Mouse (Mus musculus): ENCODE data around the gene Ms4a15. TPM values are rescaled to one million over a fixed set of nuclear protein-coding genes. Genes with fewer than 3 reads are reported as not detected.

Ms4a15 gene
- polyA plus RNA-seq, 1 experiment from 2014 or later: 0.15 TPM

- ATAC-seq (ENCODE audit: insufficient number of reproducible peaks, insufficient read depth, low FRiP score, low read depth): no peak
- H3K4me3 ChIP-seq (ENCODE audit: control insufficient read depth in 1 of 2, insufficient read depth in 1 of 2, low read depth in 1 of 2, low read length in 2 of 2): no peak overlapping the region
- peaks cover 8% of the 10 kb centered on the region for H3K9me3 ChIP-seq (ENCODE audit: control insufficient read depth, low read length)
- H3K27ac ChIP-seq (replicated peaks in 1 of 2; ENCODE audit: control insufficient read depth in 1 of 2, insufficient read depth in 1 of 2, low read depth in 2 of 2, low read length in 2 of 2): no peak overlapping the region
- peaks cover 0 to 3% of the 10 kb centered on the region in 2 experiments; a peak in 3 of 4 replicates for H3K4me1 ChIP-seq (ENCODE audit: control insufficient read depth in 2 of 2, insufficient read depth in 2 of 2, low read length in 2 of 2)
- no peak overlapping the region for H3K9ac ChIP-seq (ENCODE audit: low read length)
- 44% methylated on average over 4 of the region's 4 CpGs for WGBS
- H3K4me2 ChIP-seq (ENCODE audit: low read length): no peak overlapping the region
- H3K27me3 ChIP-seq (ENCODE audit: control insufficient read depth, insufficient read depth, low read length): no peaks in the 10 kb centered on the region
- no peaks in the 10 kb centered on the region for H3K36me3 ChIP-seq (ENCODE audit: control insufficient read depth, insufficient read depth, low read length)
Observed at GRCm38 (mm10) chr19:10976318-10976717, 16.7 kb downstream of the Ms4a15 start.

GRCm38 (mm10) chr19:10975187-10975586, 17.9 kb downstream of the Ms4a15 start:
- H3K9ac ChIP-seq (ENCODE audit: low read length): no peak overlapping the region
- no peaks in the 10 kb centered on the region for H3K36me3 ChIP-seq (ENCODE audit: control insufficient read depth, insufficient read depth, low read length)
- 71% methylated on average over 2 of the region's 2 CpGs for WGBS
- H3K9me3 ChIP-seq (ENCODE audit: control insufficient read depth, low read length): peaks cover 8% of the 10 kb centered on the region
- H3K27me3 ChIP-seq (ENCODE audit: control insufficient read depth, insufficient read depth, low read length): no peaks in the 10 kb centered on the region
- H3K4me3 ChIP-seq (ENCODE audit: control insufficient read depth in 1 of 2, insufficient read depth in 1 of 2, low read depth in 1 of 2, low read length in 2 of 2): no peak overlapping the region
- no peak overlapping the region for H3K4me2 ChIP-seq (ENCODE audit: low read length)
- ATAC-seq (ENCODE audit: insufficient number of reproducible peaks, insufficient read depth, low FRiP score, low read depth): no peak
- peaks cover 0 to 3% of the 10 kb centered on the region in 2 experiments; a peak in 3 of 4 replicates for H3K4me1 ChIP-seq (ENCODE audit: control insufficient read depth in 2 of 2, insufficient read depth in 2 of 2, low read length in 2 of 2)
- no peak overlapping the region for H3K27ac ChIP-seq (replicated peaks in 1 of 2; ENCODE audit: control insufficient read depth in 1 of 2, insufficient read depth in 1 of 2, low read depth in 2 of 2, low read length in 2 of 2)

GRCm38 (mm10) chr19:10974238-10974865, 18.7 kb downstream of the Ms4a15 start, which contains the start of gene Ms4a10:
Gene Ms4a10, minus strand, starts transcription at chr19:10974670.
- H3K27me3 ChIP-seq (ENCODE audit: control insufficient read depth, insufficient read depth, low read length): no peaks in the 10 kb centered on the region
- no peak within 1 kb of the TSS for H3K9ac ChIP-seq (ENCODE audit: low read length)
- ATAC-seq (ENCODE audit: insufficient number of reproducible peaks, insufficient read depth, low FRiP score, low read depth): no peak

DNA sequence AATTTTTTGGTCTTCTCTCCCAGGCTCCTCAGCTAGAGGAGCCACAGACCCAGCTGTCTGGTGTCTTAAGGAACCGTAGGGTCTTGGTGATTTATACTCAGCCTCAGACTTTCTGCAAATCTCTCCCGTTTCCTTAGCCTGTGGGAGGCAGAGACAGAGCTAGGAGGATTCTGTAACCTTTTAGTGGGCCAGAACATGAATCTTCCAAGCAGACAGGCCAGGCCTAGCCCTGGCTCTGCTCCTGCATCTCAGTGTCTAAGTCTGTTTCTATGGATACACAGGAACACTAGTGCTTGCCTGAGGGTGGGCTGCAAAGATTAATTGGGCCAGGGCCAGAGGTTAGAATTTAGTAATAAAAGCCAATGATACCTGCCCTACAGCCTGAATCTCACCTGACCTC, 19.9 kb downstream of the Ms4a15 start:
- peaks cover 8% of the 10 kb centered on the region for H3K9me3 ChIP-seq (ENCODE audit: control insufficient read depth, low read length)
- H3K9ac ChIP-seq (ENCODE audit: low read length): no peak overlapping the region
- no peak overlapping the region for H3K4me3 ChIP-seq (ENCODE audit: control insufficient read depth in 1 of 2, insufficient read depth in 1 of 2, low read depth in 1 of 2, low read length in 2 of 2)
- no peaks in the 10 kb centered on the region for H3K27me3 ChIP-seq (ENCODE audit: control insufficient read depth, insufficient read depth, low read length)
- no peak for ATAC-seq (ENCODE audit: insufficient number of reproducible peaks, insufficient read depth, low FRiP score, low read depth)
- no peak overlapping the region for H3K27ac ChIP-seq (replicated peaks in 1 of 2; ENCODE audit: control insufficient read depth in 1 of 2, insufficient read depth in 1 of 2, low read depth in 2 of 2, low read length in 2 of 2)
- WGBS: 56% methylated on average over 2 of the region's 2 CpGs
- no peak overlapping the region for H3K4me2 ChIP-seq (ENCODE audit: low read length)
- H3K4me1 ChIP-seq (ENCODE audit: control insufficient read depth in 2 of 2, insufficient read depth in 2 of 2, low read length in 2 of 2): no peaks in the 10 kb centered on the region
- no peaks in the 10 kb centered on the region for H3K36me3 ChIP-seq (ENCODE audit: control insufficient read depth, insufficient read depth, low read length)

More at GRCm38 (mm10) chr19:10974238-10974865, 18.7 kb downstream of the Ms4a15 start, which contains the start of gene Ms4a10:
- Histone ChIP-seq H3K27ac (replicated peaks in 1 of 2; ENCODE audit: control insufficient read depth in 1 of 2, insufficient read depth in 1 of 2, low read depth in 2 of 2, low read length in 2 of 2) (no peak within 1 kb of the TSS), H3K9me3 (ENCODE audit: control insufficient read depth, low read length) (peaks cover 8% of the 10 kb centered on the region), H3K4me3 (ENCODE audit: control insufficient read depth in 1 of 2, insufficient read depth in 1 of 2, low read depth in 1 of 2, low read length in 2 of 2) (no peak within 1 kb of the TSS), H3K36me3 (ENCODE audit: control insufficient read depth, insufficient read depth, low read length) (no peaks in the 10 kb centered on the region), H3K4me1 (ENCODE audit: control insufficient read depth in 2 of 2, insufficient read depth in 2 of 2, low read length in 2 of 2) (no peaks in the 10 kb centered on the region; a peak in 3 of 4 replicates), H3K4me2 (ENCODE audit: low read length) (no peak within 1 kb of the TSS)
- WGBS: 23% methylated on average over 4 of the region's 4 CpGs

DNA sequence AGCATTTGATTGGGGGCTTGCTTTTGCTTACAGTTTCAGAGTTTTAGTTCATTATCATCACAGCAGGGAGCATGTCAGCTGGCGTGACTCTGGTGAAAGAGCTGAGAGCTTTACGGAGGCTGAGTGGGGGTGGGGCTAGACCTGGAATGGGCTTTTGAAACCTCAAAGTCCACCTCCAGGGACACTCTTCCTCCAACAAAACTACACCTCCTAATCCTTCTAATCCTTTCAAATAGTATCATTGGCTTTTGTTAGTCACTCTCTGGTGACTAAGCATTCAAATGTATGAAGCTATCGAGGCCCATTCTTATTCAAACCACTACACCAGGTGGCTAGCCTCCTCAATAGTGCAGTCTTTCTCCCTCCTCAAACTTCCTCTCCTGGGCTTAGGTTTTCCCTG, 20.4 kb downstream of the Ms4a15 start:
- Histone ChIP-seq H3K27me3 (ENCODE audit: control insufficient read depth, insufficient read depth, low read length) (no peaks in the 10 kb centered on the region), H3K27ac (replicated peaks in 1 of 2; ENCODE audit: control insufficient read depth in 1 of 2, insufficient read depth in 1 of 2, low read depth in 2 of 2, low read length in 2 of 2) (no peak overlapping the region), H3K4me2 (ENCODE audit: low read length) (no peak overlapping the region), H3K9ac (ENCODE audit: low read length) (no peak overlapping the region), H3K4me1 (ENCODE audit: control insufficient read depth in 2 of 2, insufficient read depth in 2 of 2, low read length in 2 of 2) (no peaks in the 10 kb centered on the region), H3K4me3 (ENCODE audit: control insufficient read depth in 1 of 2, insufficient read depth in 1 of 2, low read depth in 1 of 2, low read length in 2 of 2) (no peak overlapping the region), H3K9me3 (ENCODE audit: control insufficient read depth, low read length) (peaks cover 8% of the 10 kb centered on the region), H3K36me3 (ENCODE audit: control insufficient read depth, insufficient read depth, low read length) (no peaks in the 10 kb centered on the region)
- 49% methylated on average over 3 of the region's 3 CpGs for WGBS
- no peak for ATAC-seq (ENCODE audit: insufficient number of reproducible peaks, insufficient read depth, low FRiP score, low read depth)

- Histone ChIP-seq H3K27me3 (ENCODE audit: control insufficient read depth, insufficient read depth, low read length) (no peaks in the 10 kb centered on the region), H3K4me1 (ENCODE audit: control insufficient read depth in 2 of 2, insufficient read depth in 2 of 2, low read length in 2 of 2) (no peaks in the 10 kb centered on the region), H3K9me3 (ENCODE audit: control insufficient read depth, low read length) (peaks cover 12% of the 10 kb centered on the region), H3K4me3 (ENCODE audit: control insufficient read depth in 1 of 2, insufficient read depth in 1 of 2, low read depth in 1 of 2, low read length in 2 of 2) (no peak overlapping the region), H3K36me3 (ENCODE audit: control insufficient read depth, insufficient read depth, low read length) (no peaks in the 10 kb centered on the region), H3K27ac (replicated peaks in 1 of 2; ENCODE audit: control insufficient read depth in 1 of 2, insufficient read depth in 1 of 2, low read depth in 2 of 2, low read length in 2 of 2) (no peak overlapping the region), H3K4me2 (ENCODE audit: low read length) (no peak overlapping the region), H3K9ac (ENCODE audit: low read length) (no peak overlapping the region)
- 25% methylated on average over 3 of the region's 3 CpGs for WGBS
- no peak for ATAC-seq (ENCODE audit: insufficient number of reproducible peaks, insufficient read depth, low FRiP score, low read depth)
Observed at GRCm38 (mm10) chr19:10970457-10970856, 22.6 kb downstream of the Ms4a15 start.

DNA sequence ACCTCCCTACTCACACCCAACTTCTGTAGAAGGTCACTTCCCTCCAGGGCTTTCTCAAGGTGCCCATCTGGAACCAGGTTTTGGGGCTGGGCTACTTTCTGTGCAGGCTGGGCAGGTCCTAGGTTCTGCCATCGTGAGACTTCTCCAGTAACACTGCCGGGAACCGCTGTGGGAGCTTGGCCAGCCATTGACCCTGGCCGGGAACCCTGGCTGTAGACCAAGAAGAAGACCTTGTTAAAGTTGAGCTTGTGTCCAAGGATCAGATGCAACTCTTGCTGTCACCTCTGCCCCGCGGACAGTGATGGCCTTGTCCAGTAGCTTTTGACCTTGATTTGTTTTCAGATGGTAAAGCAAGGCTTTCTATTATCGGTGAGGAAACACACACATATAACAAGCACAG, 24.5 kb downstream of the Ms4a15 start:
- no peak overlapping the region for H3K27ac ChIP-seq (replicated peaks in 1 of 2; ENCODE audit: control insufficient read depth in 1 of 2, insufficient read depth in 1 of 2, low read depth in 2 of 2, low read length in 2 of 2)
- H3K4me1 ChIP-seq (ENCODE audit: control insufficient read depth in 2 of 2, insufficient read depth in 2 of 2, low read length in 2 of 2): no peaks in the 10 kb centered on the region
- H3K36me3 ChIP-seq (ENCODE audit: control insufficient read depth, insufficient read depth, low read length): no peaks in the 10 kb centered on the region
- H3K4me3 ChIP-seq (ENCODE audit: control insufficient read depth in 1 of 2, insufficient read depth in 1 of 2, low read depth in 1 of 2, low read length in 2 of 2): no peak overlapping the region
- H3K27me3 ChIP-seq (ENCODE audit: control insufficient read depth, insufficient read depth, low read length): no peaks in the 10 kb centered on the region
- H3K4me2 ChIP-seq (ENCODE audit: low read length): no peak overlapping the region
- no peak for ATAC-seq (ENCODE audit: insufficient number of reproducible peaks, insufficient read depth, low FRiP score, low read depth)
- H3K9ac ChIP-seq (ENCODE audit: low read length): no peak overlapping the region
- 83% methylated on average over 7 of the region's 7 CpGs for WGBS
- peaks cover 12% of the 10 kb centered on the region for H3K9me3 ChIP-seq (ENCODE audit: control insufficient read depth, low read length)

GRCm38 (mm10) chr19:10965721-10966120, 27.3 kb downstream of the Ms4a15 start:
- H3K27me3 ChIP-seq (ENCODE audit: control insufficient read depth, insufficient read depth, low read length): no peaks in the 10 kb centered on the region
- no peak overlapping the region for H3K4me2 ChIP-seq (ENCODE audit: low read length)
- H3K4me1 ChIP-seq (ENCODE audit: control insufficient read depth in 2 of 2, insufficient read depth in 2 of 2, low read length in 2 of 2): no peaks in the 10 kb centered on the region
- peaks cover 5% of the 10 kb centered on the region; the same call in 1 of the 2 replicates for H3K9me3 ChIP-seq (ENCODE audit: control insufficient read depth, low read length)
- WGBS: 81% methylated on average over 7 of the region's 7 CpGs
- no peak for ATAC-seq (ENCODE audit: insufficient number of reproducible peaks, insufficient read depth, low FRiP score, low read depth)
- no peak overlapping the region for H3K27ac ChIP-seq (replicated peaks in 1 of 2; ENCODE audit: control insufficient read depth in 1 of 2, insufficient read depth in 1 of 2, low read depth in 2 of 2, low read length in 2 of 2)
- no peak overlapping the region for H3K9ac ChIP-seq (ENCODE audit: low read length)
- H3K4me3 ChIP-seq (ENCODE audit: control insufficient read depth in 1 of 2, insufficient read depth in 1 of 2, low read depth in 1 of 2, low read length in 2 of 2): no peak overlapping the region
- no peaks in the 10 kb centered on the region for H3K36me3 ChIP-seq (ENCODE audit: control insufficient read depth, insufficient read depth, low read length)
